Mouse (Mus musculus) bone marrow, adult 2 months (tissue): ENCODE measurements around the gene Trp53i13. TPM values are rescaled to one million over a fixed set of nuclear protein-coding genes. Genes with fewer than 3 reads are reported as not detected.

Experiments
- H3K27ac ChIP-seq: fragments of 200-500 bp; 2 replicates; pipeline ENCODE4 v1.5.1; 2012; ENCODE audit warnings: low read depth, mild to moderate bottlenecking, control low read depth, inconsistent platforms, low read length; ENCODE audit not compliant: control insufficient read depth, poor library complexity, insufficient read depth
- H3K4me1 ChIP-seq: fragments of 200-500 bp; 2 replicates; pipeline ENCODE4 v1.6.1; 2011; ENCODE audit warnings: low read length; ENCODE audit not compliant: control insufficient read depth, insufficient read depth
- H3K4me3 ChIP-seq: fragments of 200-500 bp; replicated peaks from 2 replicates; pipeline ENCODE3; 2011; ENCODE audit warnings: mild to moderate bottlenecking, low read depth, low read length, control low read depth; ENCODE audit not compliant: control insufficient read depth
- CTCF ChIP-seq: fragments of 200-500 bp; IDR thresholded peaks from 2 replicates; pipeline ENCODE4 v1.5.1; 2011; ENCODE audit warnings: low read length, control low read depth; ENCODE audit not compliant: control insufficient read depth, insufficient read depth
- POLR2A ChIP-seq: fragments of 200-500 bp; IDR thresholded peaks from 2 replicates; pipeline ENCODE4 v1.6.1; 2011; ENCODE audit warnings: low read depth, mild to moderate bottlenecking, control low read depth, low read length, borderline replicate concordance; ENCODE audit not compliant: control insufficient read depth
- WGBS: fragments of 180-500 bp; shearing (Covaris S2); methylation state at CpG from one replicate; pipeline ENCODE4 v1.1.7; 2018; 5-methylcytosine and 5-hydroxymethylcytosine counted together
- polyA plus RNA-seq: library from polyadenylated mRNA; stranded (reverse); fragments of >200 nt; gene quantifications from 2 replicates; pipeline ENCODE4 v1.2.4, GENCODE M21; 2011; ENCODE audit warnings: low replicate concordance; ENCODE audit not compliant: missing spikeins, insufficient read depth, insufficient read length

The Trp53i13 gene
- polyA plus RNA-seq, 1 experiment, result 4.0 TPM

DNA sequence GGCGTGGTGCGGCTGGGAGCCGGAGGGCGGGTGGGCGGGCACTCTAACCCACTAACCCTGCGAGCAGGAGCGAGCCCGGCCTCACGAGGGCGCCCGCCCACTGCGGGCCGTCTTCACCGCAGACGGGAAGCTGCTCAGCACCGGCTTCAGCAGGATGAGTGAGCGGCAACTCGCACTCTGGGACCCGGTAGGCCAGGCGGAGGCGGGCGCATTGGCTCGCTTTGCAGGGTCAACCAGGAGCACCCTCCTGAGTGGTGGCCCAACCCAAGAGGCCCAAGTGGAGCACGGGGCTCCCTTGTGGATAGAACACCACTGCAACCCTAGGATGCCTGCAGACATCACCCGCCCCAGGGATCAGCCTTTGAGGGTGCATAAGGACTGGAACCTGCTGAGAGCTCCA is 48.6 kb downstream of the Trp53i13 start:
- H3K4me3 ChIP-seq, result no peak overlapping the region
- WGBS, result 4% methylated on average over 25 of the region's 25 CpGs
- H3K4me1 ChIP-seq, result no peaks in the 10 kb centered on the region
- peak; percentile 64 for TF ChIP-seq CTCF
- TF ChIP-seq POLR2A, result no peak
- no peak overlapping the region for H3K27ac ChIP-seq

- WGBS, result 61% methylated on average over 9 of the region's 9 CpGs
- Histone ChIP-seq H3K27ac (no peak overlapping the region), H3K4me3 (no peak overlapping the region), H3K4me1 (no peaks in the 10 kb centered on the region)
- TF ChIP-seq CTCF, result no peak
- no peak for TF ChIP-seq POLR2A
Measured at GRCm38 (mm10) chr11:77466544-77466943, 49.2 kb downstream of the Trp53i13 start.

- Histone ChIP-seq H3K4me1 (no peaks in the 10 kb centered on the region), H3K27ac (no peak overlapping the region), H3K4me3 (no peak overlapping the region)
- no peak for TF ChIP-seq CTCF
- no peak for TF ChIP-seq POLR2A
- WGBS, result 66% methylated on average over 3 of the region's 3 CpGs
Measured at GRCm38 (mm10) chr11:77465111-77465510, 50.7 kb downstream of the Trp53i13 start.

DNA sequence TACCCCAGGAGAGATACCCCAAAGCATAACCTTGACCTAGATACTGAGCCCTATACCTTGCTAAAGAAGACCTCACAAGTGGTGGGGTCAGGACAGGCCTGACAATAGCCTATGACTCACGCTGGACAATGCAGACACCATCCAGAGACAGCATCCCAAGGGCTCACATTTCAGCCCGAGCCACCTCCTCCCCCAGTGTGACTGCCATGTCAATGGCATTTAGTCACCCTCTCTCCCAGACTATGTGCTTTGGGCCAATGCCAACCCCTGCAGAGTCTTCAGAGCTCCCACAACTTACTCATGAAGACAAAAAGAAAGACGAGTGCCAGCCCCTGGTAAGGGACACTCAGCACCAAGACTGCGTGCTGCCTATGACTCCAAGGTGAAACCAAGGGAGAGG is 51.1 kb downstream of the Trp53i13 start:
- TF ChIP-seq POLR2A, result no peak
- no peak for TF ChIP-seq CTCF
- Histone ChIP-seq H3K4me1 (no peaks in the 10 kb centered on the region), H3K27ac (no peak overlapping the region), H3K4me3 (no peak overlapping the region)
- 73% methylated on average over 4 of the region's 4 CpGs for WGBS

- no peak overlapping the region for H3K27ac ChIP-seq
- H3K4me1 ChIP-seq, result no peaks in the 10 kb centered on the region
- 79% methylated on average over 10 of the region's 10 CpGs for WGBS
- H3K4me3 ChIP-seq, result no peak overlapping the region
- no peak for TF ChIP-seq POLR2A
- TF ChIP-seq CTCF, result no peak
Measured at GRCm38 (mm10) chr11:77463786-77464185, 52.0 kb downstream of the Trp53i13 start.

DNA sequence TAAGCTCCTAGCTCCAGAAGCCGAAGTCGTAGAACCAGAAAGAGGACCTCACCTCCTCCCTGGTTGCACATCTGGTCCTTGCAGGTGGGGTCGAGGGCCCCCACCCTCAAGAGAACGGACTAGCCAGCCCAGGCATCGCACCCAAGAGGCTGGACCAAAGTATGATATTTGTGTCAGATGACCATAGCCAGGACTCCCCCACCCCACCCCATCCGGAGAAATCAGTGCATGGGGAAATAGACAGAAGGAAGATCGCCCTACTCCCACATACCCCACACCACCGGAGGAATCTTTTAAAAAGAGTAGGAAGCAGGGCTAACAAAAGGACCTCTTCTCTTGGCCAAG is 52.7 kb downstream of the Trp53i13 start:
- WGBS, result 45% methylated on average over 8 of the region's 8 CpGs
- H3K4me1 ChIP-seq, result no peaks in the 10 kb centered on the region
- H3K4me3 ChIP-seq, result no peak overlapping the region
- TF ChIP-seq POLR2A (no peak), CTCF (no peak)
- H3K27ac ChIP-seq, result no peak overlapping the region

GRCm38 (mm10) chr11:77462283-77463100 is 53.3 kb downstream of the Trp53i13 start, which contains the start of gene Coro6:
Gene Coro6, plus strand, starts transcription at chr11:77462411.
- TF ChIP-seq POLR2A (no peak; the same call in 1 of the 2 replicates), CTCF (no peak)
- peak within 1 kb of the TSS; percentile 43 for H3K4me3 ChIP-seq
- under 1% methylated on average over 73 of the region's 73 CpGs for WGBS
- no peaks in the 10 kb centered on the region for H3K4me1 ChIP-seq
- H3K27ac ChIP-seq, result no peak within 1 kb of the TSS; the same call in 1 of the 2 replicates

GRCm38 (mm10) chr11:77461856-77462255 is 53.9 kb downstream of the Trp53i13 start:
- Histone ChIP-seq H3K27ac (no peak overlapping the region), H3K4me3 (no peak overlapping the region), H3K4me1 (no peaks in the 10 kb centered on the region)
- WGBS, result 11% methylated on average over 6 of the region's 6 CpGs
- TF ChIP-seq POLR2A, result no peak
- no peak for TF ChIP-seq CTCF

Other genes starting within 250 kb of the Trp53i13 start
- 0.57 and 1.00 TPM in 2 replicates for gene Coro6, start 53.6 kb downstream of the Trp53i13 start, polyA plus RNA-seq
- 3.1 and 5.7 TPM in 2 replicates for gene Ankrd13b, start 26.3 kb downstream of the Trp53i13 start, polyA plus RNA-seq
- gene Git1, start 22.4 kb downstream of the Trp53i13 start, polyA plus RNA-seq, result 10.2 and 16.1 TPM in 2 replicates
- 0.61 and 5.6 TPM in 2 replicates for gene Abhd15, start 859 bp downstream of the Trp53i13 start, polyA plus RNA-seq
- gene Gm10392, start 3.2 kb upstream of the Trp53i13 start, polyA plus RNA-seq, result 0.56 and 0.87 TPM in 2 replicates
- 6.5 and 8.8 TPM in 2 replicates for gene Taok1, start 91.8 kb upstream of the Trp53i13 start, polyA plus RNA-seq
- 9.6 and 22.5 TPM in 2 replicates for gene Nufip2, start 170.2 kb upstream of the Trp53i13 start, polyA plus RNA-seq
- not detected in 2 replicates for gene Cryba1, start 209.3 kb upstream of the Trp53i13 start, polyA plus RNA-seq
- 29.5 and 74.6 TPM in 2 replicates for gene Myo18a, start 247.3 kb upstream of the Trp53i13 start, polyA plus RNA-seq